Mouse (Mus musculus): Measurements from ENCODE around the gene Ifnz. TPM values are rescaled to one million over a fixed set of nuclear protein-coding genes. Genes with fewer than 3 reads are reported as not detected.
"Not testable (repeated sequence)": the region's sequence is repeated elsewhere in the genome, so short reads cannot be mapped to it uniquely, and the experiment has no call there.

Gene Ifnz
- polyA plus RNA-seq, 1 experiment, result not detected

- WGBS, result no CpG with 5 or more reads among the region's 29 CpGs
- not testable (repeated sequence) for DNase-seq; H3K4me1 ChIP-seq (ENCODE audit: control insufficient read depth, insufficient read depth, low read length); H3K4me3 ChIP-seq (replicated peaks; ENCODE audit: extremely low read depth, low read depth, low read length)
Observed at GRCm38 (mm10) chr4:88802954-88803353, 21.0 kb downstream of the Ifnz start, which contains the start of gene Gm13287. Gm13287 (plus strand) TSS chr4:88803254.

GRCm38 (mm10) chr4:88805231-88805630 lies 23.3 kb downstream of the Ifnz start, which contains the start of gene Gm13288:
Gm13288 (plus strand) TSS chr4:88805531.
- no CpG with 5 or more reads among the region's 8 CpGs for WGBS
- H3K4me3 ChIP-seq (replicated peaks; ENCODE audit: extremely low read depth, low read depth, low read length); H3K4me1 ChIP-seq (ENCODE audit: control insufficient read depth, insufficient read depth, low read length); DNase-seq: not testable (repeated sequence)

GRCm38 (mm10) chr4:88805761-88806160 lies 23.8 kb downstream of the Ifnz start:
- H3K4me3 ChIP-seq (replicated peaks; ENCODE audit: extremely low read depth, low read depth, low read length); H3K4me1 ChIP-seq (ENCODE audit: control insufficient read depth, insufficient read depth, low read length): not testable (repeated sequence)
- WGBS, result 0% methylated on average over 9 of the region's 34 CpGs
- peak; percentile 5 for DNase-seq

GRCm38 (mm10) chr4:88815928-88816327 lies 34.0 kb downstream of the Ifnz start, which contains the start of gene Ifna7:
Ifna7 (plus strand) TSS chr4:88816228.
- no peak for TF ChIP-seq CTCF (IDR thresholded peaks at IDR 0.05; ENCODE audit: insufficient read depth, low read length)
- TF ChIP-seq POLR2A (IDR thresholded peaks at IDR 0.05; ENCODE audit: borderline replicate concordance, extremely low read depth, low read depth, low read length), result no peak
- no peaks in the 10 kb centered on the region for H3K4me1 ChIP-seq (ENCODE audit: control insufficient read depth, insufficient read depth, low read length)
- DNase-seq, result no peak
- WGBS, result 41% methylated on average over 3 of the region's 3 CpGs
- no peak within 1 kb of the TSS for H3K4me3 ChIP-seq (replicated peaks; ENCODE audit: extremely low read depth, low read depth, low read length)

GRCm38 (mm10) chr4:88819659-88820058 lies 37.7 kb downstream of the Ifnz start, which contains the start of gene Ifna11:
Ifna11 (plus strand) TSS chr4:88819959.
- no peaks in the 10 kb centered on the region for H3K4me1 ChIP-seq (ENCODE audit: control insufficient read depth, insufficient read depth, low read length)
- TF ChIP-seq CTCF (IDR thresholded peaks at IDR 0.05; ENCODE audit: insufficient read depth, low read length) (no peak), POLR2A (IDR thresholded peaks at IDR 0.05; ENCODE audit: borderline replicate concordance, extremely low read depth, low read depth, low read length) (no peak)
- 73% methylated on average over 1 of the region's 1 CpGs for WGBS
- no peak within 1 kb of the TSS for H3K4me3 ChIP-seq (replicated peaks; ENCODE audit: extremely low read depth, low read depth, low read length)
- DNase-seq, result no peak

- H3K4me3 ChIP-seq (replicated peaks; ENCODE audit: extremely low read depth, low read depth, low read length), result no peak overlapping the region
- no peak for DNase-seq
- WGBS, result 19% methylated on average over 4 of the region's 4 CpGs
- no peaks in the 10 kb centered on the region for H3K4me1 ChIP-seq (ENCODE audit: control insufficient read depth, insufficient read depth, low read length)
- TF ChIP-seq POLR2A (IDR thresholded peaks at IDR 0.05; ENCODE audit: borderline replicate concordance, extremely low read depth, low read depth, low read length), result no peak
- no peak for TF ChIP-seq CTCF (IDR thresholded peaks at IDR 0.05; ENCODE audit: insufficient read depth, low read length)
Observed at GRCm38 (mm10) chr4:88822995-88823394, 41.1 kb downstream of the Ifnz start.

GRCm38 (mm10) chr4:88827116-88827515 lies 45.2 kb downstream of the Ifnz start, which contains the start of gene Ifna6:
Ifna6 (plus strand) TSS chr4:88827416.
- not testable (repeated sequence) for H3K4me3 ChIP-seq (replicated peaks; ENCODE audit: extremely low read depth, low read depth, low read length); H3K4me1 ChIP-seq (ENCODE audit: control insufficient read depth, insufficient read depth, low read length); DNase-seq

- WGBS, result 18% methylated on average over 4 of the region's 4 CpGs
- TF ChIP-seq POLR2A (IDR thresholded peaks at IDR 0.05; ENCODE audit: borderline replicate concordance, extremely low read depth, low read depth, low read length) (no peak), CTCF (IDR thresholded peaks at IDR 0.05; ENCODE audit: insufficient read depth, low read length) (0 out of 2 replicates have a peak, but pooled peaks have one; percentile 7)
- no peaks in the 10 kb centered on the region for H3K4me1 ChIP-seq (ENCODE audit: control insufficient read depth, insufficient read depth, low read length)
- no peak overlapping the region for H3K4me3 ChIP-seq (replicated peaks; ENCODE audit: extremely low read depth, low read depth, low read length)
- DNase-seq, result peak; percentile 9
Observed at GRCm38 (mm10) chr4:88830523-88830922, 48.6 kb downstream of the Ifnz start.

Other genes starting within 250 kb of the Ifnz start
- not detected in 2 replicates for gene Ifna15, start 223.9 kb upstream of the Ifnz start, polyA plus RNA-seq (2012; rRNA removed)
- gene Ifna14, start 210.3 kb upstream of the Ifnz start, polyA plus RNA-seq (2012; rRNA removed), result not detected in 2 replicates
- not detected in 2 replicates for gene Ifna9, start 189.7 kb upstream of the Ifnz start, polyA plus RNA-seq (2012; rRNA removed)
- gene Ifna12, start 178.8 kb upstream of the Ifnz start, polyA plus RNA-seq (2012; rRNA removed), result not detected in 2 replicates
- not detected in 2 replicates for gene C87499, start 147.7 kb upstream of the Ifnz start, polyA plus RNA-seq (2012; rRNA removed)
- not detected in 2 replicates for gene Ifna13, start 137.7 kb upstream of the Ifnz start, polyA plus RNA-seq (2012; rRNA removed)
- not detected in 2 replicates for gene Ifna16, start 105.2 kb upstream of the Ifnz start, polyA plus RNA-seq (2012; rRNA removed)
- not detected in 2 replicates for gene Ifna2, start 98.2 kb upstream of the Ifnz start, polyA plus RNA-seq (2012; rRNA removed)
- gene Ifnab, start 90.8 kb upstream of the Ifnz start, polyA plus RNA-seq (2012; rRNA removed), result not detected in 2 replicates
- 0.19 and 0.33 TPM in 2 replicates for gene Gm26566, start 60.3 kb upstream of the Ifnz start, polyA plus RNA-seq (2012; rRNA removed)
- 19.6 and 19.7 TPM in 2 replicates for gene Klhl9, start 59.7 kb upstream of the Ifnz start, polyA plus RNA-seq (2012; rRNA removed)
- not detected in 2 replicates for gene Gm13271, start 27.3 kb upstream of the Ifnz start, polyA plus RNA-seq (2012; rRNA removed)
- not detected in 2 replicates for gene Gm13283, start 22.0 kb upstream of the Ifnz start, polyA plus RNA-seq (2012; rRNA removed)
- not detected in 2 replicates for gene Gm13290, start 8.3 kb upstream of the Ifnz start, polyA plus RNA-seq (2012; rRNA removed)
- not detected in 2 replicates for gene Gm13289, start 5.2 kb upstream of the Ifnz start, polyA plus RNA-seq (2012; rRNA removed)
- gene Gm13272, start 2.3 kb upstream of the Ifnz start, polyA plus RNA-seq (2012; rRNA removed), result not detected in 2 replicates
- gene Gm13276, start 3.6 kb downstream of the Ifnz start, polyA plus RNA-seq (2012; rRNA removed), result not detected in 2 replicates
- gene Gm13277, start 6.5 kb downstream of the Ifnz start, polyA plus RNA-seq (2012; rRNA removed), result not detected in 2 replicates
- not detected in 2 replicates for gene Gm13278, start 9.4 kb downstream of the Ifnz start, polyA plus RNA-seq (2012; rRNA removed)
- not detected in 2 replicates for gene Gm13275, start 12.4 kb downstream of the Ifnz start, polyA plus RNA-seq (2012; rRNA removed)
- gene Gm13279, start 15.3 kb downstream of the Ifnz start, polyA plus RNA-seq (2012; rRNA removed), result not detected in 2 replicates
- not detected in 2 replicates for gene Gm13285, start 17.5 kb downstream of the Ifnz start, polyA plus RNA-seq (2012; rRNA removed)
- gene Gm13287, start 21.1 kb downstream of the Ifnz start, polyA plus RNA-seq (2012; rRNA removed), result not detected in 2 replicates
- not detected in 2 replicates for gene Gm13288, start 23.4 kb downstream of the Ifnz start, polyA plus RNA-seq (2012; rRNA removed)
- gene Ifna7, start 34.1 kb downstream of the Ifnz start, polyA plus RNA-seq (2012; rRNA removed), result not detected in 2 replicates
- gene Ifna11, start 37.8 kb downstream of the Ifnz start, polyA plus RNA-seq (2012; rRNA removed), result not detected in 2 replicates
- not detected in 2 replicates for gene Ifna6, start 45.3 kb downstream of the Ifnz start, polyA plus RNA-seq (2012; rRNA removed)
- not detected in 2 replicates for gene Ifna5, start 53.4 kb downstream of the Ifnz start, polyA plus RNA-seq (2012; rRNA removed)
- not detected in 2 replicates for gene Ifna4, start 59.7 kb downstream of the Ifnz start, polyA plus RNA-seq (2012; rRNA removed)
- not detected in 2 replicates for gene Ifna1, start 68.0 kb downstream of the Ifnz start, polyA plus RNA-seq (2012; rRNA removed)
- gene Ifne, start 98.1 kb downstream of the Ifnz start, polyA plus RNA-seq (2012; rRNA removed), result not detected in 2 replicates

Measured in lung, adult 2 months (tissue).